ENCODE assay signal across 8 mouse cellular contexts in the genomic region with DNA sequence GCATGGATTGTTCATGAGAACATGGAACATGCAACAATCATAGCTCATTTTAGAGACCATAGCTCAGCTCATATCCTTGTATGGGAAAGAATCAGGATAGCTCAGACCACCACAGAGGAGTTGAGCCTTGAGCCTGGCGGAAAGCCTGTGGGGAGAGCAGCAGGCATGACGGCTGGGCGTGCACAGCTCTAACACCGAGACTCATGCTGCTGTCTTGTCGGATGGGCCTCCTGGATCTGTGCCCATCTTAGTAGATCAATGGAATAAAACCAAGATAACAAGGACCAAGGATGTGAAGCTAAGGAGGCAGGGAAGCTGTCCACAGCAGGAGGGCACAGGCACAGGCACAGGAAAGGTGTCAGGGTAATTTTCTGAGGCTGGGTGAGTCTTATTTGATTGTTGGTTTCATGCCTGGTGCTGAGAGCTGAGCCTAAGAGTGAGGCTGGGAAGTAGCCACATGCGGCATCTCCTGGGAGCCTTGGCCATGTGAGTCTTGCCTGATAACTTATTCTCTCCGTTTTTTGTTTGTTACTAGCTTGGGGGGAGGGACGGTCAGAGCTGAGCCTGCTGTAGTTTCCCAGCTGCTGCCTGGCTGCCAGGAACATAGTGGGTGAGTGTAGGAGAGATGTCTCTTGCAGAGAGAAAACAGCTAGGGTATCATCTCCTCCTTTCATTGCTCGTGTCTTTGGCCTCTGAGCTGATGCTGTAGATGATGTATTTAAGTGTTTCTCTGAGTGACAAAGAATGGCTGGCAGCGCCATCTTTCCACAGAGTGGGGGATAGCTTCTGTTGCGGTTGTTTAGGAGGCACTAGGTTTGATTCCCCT. TPM values are rescaled to one million over a fixed set of nuclear protein-coding genes. Genes with fewer than 3 reads are reported as not detected.
DNase-seq lines count a peak whose midpoint lies in the region; ATAC-seq and TF ChIP-seq lines count a peak whose summit lies in the region.

No protein-coding gene starts in this region.

- no peak overlapping the region for H3K9ac ChIP-seq in kidney, postnatal 0 days (ENCODE audit: low read depth, low read length)
- H3K9ac ChIP-seq in forebrain, embryonic 14.5 days (ENCODE audit: low read length): peak overlapping the region; percentile 13; the same call in 1 of the 2 replicates
- H3K9ac ChIP-seq in hindbrain, embryonic 16.5 days (ENCODE audit: low read depth, low read length): peak overlapping the region; percentile 9
- no peak overlapping the region for H3K9ac ChIP-seq in midbrain, embryonic 11.5 days (ENCODE audit: low read length)

- WGBS in kidney, postnatal 0 days: 57% methylated on average over 11 of the region's 11 CpGs
- WGBS in forebrain, embryonic 14.5 days: 60% methylated on average over 11 of the region's 11 CpGs
- WGBS in hindbrain, embryonic 16.5 days: 36% methylated on average over 11 of the region's 11 CpGs
- 72% methylated on average over 11 of the region's 11 CpGs for WGBS in midbrain, embryonic 11.5 days

- H3K36me3 ChIP-seq in kidney, postnatal 0 days (ENCODE audit: insufficient read depth, low read length): peaks cover 15% of the 10 kb centered on the region
- H3K36me3 ChIP-seq in forebrain, embryonic 14.5 days (ENCODE audit: control insufficient read depth, insufficient read depth, low read length): peaks cover 9% of the 10 kb centered on the region; the same call in 1 of the 2 replicates
- H3K36me3 ChIP-seq in hindbrain, embryonic 16.5 days (ENCODE audit: control insufficient read depth, insufficient read depth, low read length): no peaks in the 10 kb centered on the region
- H3K36me3 ChIP-seq in midbrain, embryonic 11.5 days (ENCODE audit: control insufficient read depth, insufficient read depth, low read length): 0 out of 2 replicates have a peak, but pooled peaks cover 4% of the 10 kb centered on the region

- H3K27me3 ChIP-seq in kidney, postnatal 0 days (ENCODE audit: insufficient read depth, low read length): no peaks in the 10 kb centered on the region
- no peaks in the 10 kb centered on the region for H3K27me3 ChIP-seq in forebrain, embryonic 14.5 days (replicated peaks; ENCODE audit: control insufficient read depth, insufficient read depth, low read length)
- no peaks in the 10 kb centered on the region for H3K27me3 ChIP-seq in hindbrain, embryonic 16.5 days (replicated peaks; ENCODE audit: control insufficient read depth, insufficient read depth, low read length)
- no peaks in the 10 kb centered on the region for H3K27me3 ChIP-seq in midbrain, embryonic 11.5 days (ENCODE audit: control insufficient read depth, insufficient read depth, low read length)

- TF ChIP-seq CTCF in kidney, postnatal 0 days (IDR thresholded peaks at IDR 0.05; ENCODE audit: low read depth): peak; percentile 49; the same call in 1 of the 2 replicates

- H3K27ac ChIP-seq in kidney, postnatal 0 days: no peak overlapping the region
- peak overlapping the region; percentile 44; the same call in 1 of the 2 replicates for H3K27ac ChIP-seq in forebrain, embryonic 14.5 days (ENCODE audit: low read depth, low read length)
- H3K27ac ChIP-seq in hindbrain, embryonic 16.5 days (ENCODE audit: low read depth, low read length): peak overlapping the region; percentile 58
- H3K27ac ChIP-seq in midbrain, embryonic 11.5 days (ENCODE audit: low read depth, low read length): no peak overlapping the region

- no peak overlapping the region for H3K4me3 ChIP-seq in kidney, postnatal 0 days (replicated peaks; ENCODE audit: low read depth, low read length)
- no peak overlapping the region for H3K4me3 ChIP-seq in forebrain, embryonic 14.5 days (ENCODE audit: low read depth, low read length)
- H3K4me3 ChIP-seq in hindbrain, embryonic 16.5 days (ENCODE audit: low read length): no peak overlapping the region
- H3K4me3 ChIP-seq in midbrain, embryonic 11.5 days (ENCODE audit: low read depth, low read length): no peak overlapping the region

- H3K9me3 ChIP-seq in kidney, postnatal 0 days (replicated peaks; ENCODE audit: low read length): no peaks in the 10 kb centered on the region
- no peaks in the 10 kb centered on the region for H3K9me3 ChIP-seq in forebrain, embryonic 14.5 days (replicated peaks; ENCODE audit: control insufficient read depth, low read length)
- no peaks in the 10 kb centered on the region for H3K9me3 ChIP-seq in hindbrain, embryonic 16.5 days (ENCODE audit: control insufficient read depth, low read length)
- H3K9me3 ChIP-seq in midbrain, embryonic 11.5 days (ENCODE audit: control insufficient read depth, low read length): no peaks in the 10 kb centered on the region

- no peak overlapping the region for H3K4me2 ChIP-seq in kidney, postnatal 0 days (ENCODE audit: low read length)
- no peak overlapping the region for H3K4me2 ChIP-seq in forebrain, embryonic 14.5 days (ENCODE audit: low read length)
- H3K4me2 ChIP-seq in hindbrain, embryonic 16.5 days (ENCODE audit: low read length): 0 out of 2 replicates have a peak overlapping the region, but pooled peaks have one; percentile 4
- H3K4me2 ChIP-seq in midbrain, embryonic 11.5 days: no peak overlapping the region

- no peaks in the 10 kb centered on the region for H3K4me1 ChIP-seq in kidney, postnatal 0 days (replicated peaks; ENCODE audit: insufficient read depth, low read length)
- peaks cover 9% of the 10 kb centered on the region for H3K4me1 ChIP-seq in forebrain, embryonic 14.5 days (ENCODE audit: control insufficient read depth, insufficient read depth, low read length)
- H3K4me1 ChIP-seq in hindbrain, embryonic 16.5 days (ENCODE audit: control insufficient read depth, insufficient read depth, low read depth, low read length): peaks cover 19% of the 10 kb centered on the region
- peaks cover 2% of the 10 kb centered on the region; the same call in 1 of the 2 replicates for H3K4me1 ChIP-seq in midbrain, embryonic 11.5 days (ENCODE audit: control insufficient read depth, insufficient read depth, low read length)

- no peak for ATAC-seq in kidney, postnatal 0 days (replicated peaks; ENCODE audit: low FRiP score, low read depth)
- ATAC-seq in forebrain, embryonic 14.5 days: peak; percentile 65; the same call in 1 of the 2 replicates
- ATAC-seq in hindbrain, embryonic 16.5 days: peak; percentile 72
- ATAC-seq in midbrain, embryonic 11.5 days (ENCODE audit: low FRiP score): peak; percentile 27; the same call in 1 of the 2 replicates

- DNase-seq in kidney, postnatal 0 days (ENCODE audit: low spot score): peak; percentile 34
- no peak for DNase-seq in kidney, adult 8-10 months
- DNase-seq in MN1 (ENCODE audit: low spot score): peak; percentile 78
- DNase-seq in forebrain, embryonic 14.5 days (ENCODE audit: low spot score): peak; percentile 49
- DNase-seq in midbrain, embryonic 11.5 days (ENCODE audit: low spot score, missing footprints): no peak
- DNase-seq in telencephalon, adult 2 months (ENCODE audit: low read depth, low spot score): peak; percentile 63
- no peak for DNase-seq in spleen, adult 18-20 months

RNA-seq across cellular contexts. Expression of a gene that starts 22.1 kb away (rescaled TPM):
- polyA plus RNA-seq in kidney, postnatal 0 days (2015; fragmentation: Nextera tagmentation; extraction: Ambion mirVana): 63.8 and 66.5 TPM in 2 replicates
- polyA plus RNA-seq in forebrain, embryonic 14.5 days (2014; fragmentation: Nextera tagmentation; extraction: Ambion mirVana): 94.0 and 94.2 TPM in 2 replicates
- polyA plus RNA-seq in hindbrain, embryonic 16.5 days (2015; fragmentation: Nextera tagmentation; extraction: Ambion mirVana): 98.2 and 98.7 TPM in 2 replicates
- 72.8 and 81.6 TPM in 2 replicates for polyA plus RNA-seq in midbrain, embryonic 11.5 days (2014; fragmentation: Nextera tagmentation; extraction: Ambion mirVana)

RNA-seq across cellular contexts. Expression of a gene that starts 37.1 kb away (rescaled TPM):
- 1.1 TPM in 2 replicates for polyA plus RNA-seq in kidney, postnatal 0 days (2015; fragmentation: Nextera tagmentation; extraction: Ambion mirVana)
- polyA plus RNA-seq in forebrain, embryonic 14.5 days (2014; fragmentation: Nextera tagmentation; extraction: Ambion mirVana): 49.6 and 63.9 TPM in 2 replicates
- 72.1 and 81.0 TPM in 2 replicates for polyA plus RNA-seq in hindbrain, embryonic 16.5 days (2015; fragmentation: Nextera tagmentation; extraction: Ambion mirVana)
- 37.1 and 38.4 TPM in 2 replicates for polyA plus RNA-seq in midbrain, embryonic 11.5 days (2014; fragmentation: Nextera tagmentation; extraction: Ambion mirVana)

RNA-seq across cellular contexts. Expression of a gene that starts 48.0 kb away (rescaled TPM):
- 0.42 and 0.83 TPM in 2 replicates for polyA plus RNA-seq in kidney, postnatal 0 days (2015; fragmentation: Nextera tagmentation; extraction: Ambion mirVana)
- polyA plus RNA-seq in forebrain, embryonic 14.5 days (2014; fragmentation: Nextera tagmentation; extraction: Ambion mirVana): 0.17 and 0.33 TPM in 2 replicates
- 0.35 and 0.40 TPM in 2 replicates for polyA plus RNA-seq in hindbrain, embryonic 16.5 days (2015; fragmentation: Nextera tagmentation; extraction: Ambion mirVana)
- 0.46 and 0.92 TPM in 2 replicates for polyA plus RNA-seq in midbrain, embryonic 11.5 days (2014; fragmentation: Nextera tagmentation; extraction: Ambion mirVana)

RNA-seq across cellular contexts. Expression of a gene that starts 57.1 kb away (rescaled TPM):
- polyA plus RNA-seq in kidney, postnatal 0 days (2015; fragmentation: Nextera tagmentation; extraction: Ambion mirVana): 32.2 and 34.5 TPM in 2 replicates
- 23.4 and 28.1 TPM in 2 replicates for polyA plus RNA-seq in forebrain, embryonic 14.5 days (2014; fragmentation: Nextera tagmentation; extraction: Ambion mirVana)
- polyA plus RNA-seq in hindbrain, embryonic 16.5 days (2015; fragmentation: Nextera tagmentation; extraction: Ambion mirVana): 29.3 and 35.2 TPM in 2 replicates
- polyA plus RNA-seq in midbrain, embryonic 11.5 days (2014; fragmentation: Nextera tagmentation; extraction: Ambion mirVana): 35.5 and 38.3 TPM in 2 replicates

Comparison
In these comparisons a context has a peak if more than half of its experiments do, and no peak if none do; other contexts are left out.
1. DNase-seq: peak in kidney, postnatal 0 days (single experiment), MN1 (single experiment), forebrain, embryonic 14.5 days (single experiment) and telencephalon, adult 2 months (single experiment); none in kidney, adult 8-10 months (0 of 2), midbrain, embryonic 11.5 days (single experiment) and spleen, adult 18-20 months (0 of 2).
2. H3K27ac ChIP-seq: peak in forebrain, embryonic 14.5 days (single experiment) and hindbrain, embryonic 16.5 days (single experiment); none in kidney, postnatal 0 days (single experiment) and midbrain, embryonic 11.5 days (single experiment).
3. H3K9ac ChIP-seq: peak in forebrain, embryonic 14.5 days (single experiment) and hindbrain, embryonic 16.5 days (single experiment); none in kidney, postnatal 0 days (single experiment) and midbrain, embryonic 11.5 days (single experiment).
4. RNA of a gene that starts 37.1 kb away (polyA plus RNA-seq): 72.1 to 81.0 TPM in hindbrain, embryonic 16.5 days, 49.6 to 63.9 TPM in forebrain, embryonic 14.5 days and 37.1 to 38.4 TPM in midbrain, embryonic 11.5 days; 1.1 TPM in kidney, postnatal 0 days; every median in the first group is over 10 times any median in the second.